Mouse (Mus musculus) heart, adult 11 months (tissue): ENCODE data around the gene Sytl2.

Experiments
- DNase-seq: peaks from one replicate; pipeline ENCODE4 v3.0.0; 2022

Sytl2 gene

GRCm38 (mm10) chr7:90372804-90373203 is 70.8 kb downstream of the Sytl2 start:
- peak; percentile 90 for DNase-seq

DNA sequence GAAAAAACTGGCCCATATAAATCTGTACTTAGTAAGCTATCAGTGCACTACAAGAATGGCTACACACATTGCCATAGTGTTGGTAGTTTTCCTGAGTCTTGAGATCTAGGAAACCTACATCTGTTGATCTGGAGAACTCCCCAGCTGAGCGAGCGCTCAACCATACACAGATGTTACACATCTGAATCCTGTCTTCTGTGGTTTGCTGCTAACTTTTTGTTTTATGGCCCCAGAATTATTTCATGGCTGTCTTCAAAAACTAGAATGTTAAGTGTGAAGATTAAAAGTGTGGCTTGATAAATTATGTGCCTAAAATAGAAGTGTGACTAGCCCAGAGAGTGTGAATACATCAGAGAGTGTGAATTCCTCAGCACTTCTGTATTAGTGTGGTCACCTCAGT is 82.4 kb downstream of the Sytl2 start:
- DNase-seq, result no peak

- peak; percentile 87 for DNase-seq
Measured at GRCm38 (mm10) chr7:90386885-90387459, 84.9 kb downstream of the Sytl2 start.

DNA sequence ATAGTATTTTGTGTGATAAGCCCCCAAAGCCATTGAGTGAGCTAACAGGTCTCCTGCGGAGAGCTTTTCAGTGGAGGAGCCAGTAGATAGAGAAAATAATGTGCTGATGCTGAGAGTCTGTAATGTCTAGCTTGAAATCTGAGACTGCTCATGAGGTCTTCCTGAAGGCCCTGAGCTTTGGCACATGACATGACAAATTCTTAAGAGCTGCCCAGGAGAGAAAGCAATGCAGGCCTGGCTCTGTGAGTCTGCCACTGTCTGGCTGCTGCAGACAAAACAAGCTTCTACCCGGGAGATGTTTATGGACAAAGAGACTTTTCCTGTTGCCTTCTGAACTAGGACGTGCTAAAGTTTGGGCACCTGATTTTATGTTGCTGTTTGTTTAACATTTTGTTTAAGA is 87.7 kb downstream of the Sytl2 start:
- no peak for DNase-seq

GRCm38 (mm10) chr7:90395073-90395472 is 93.0 kb downstream of the Sytl2 start:
- no peak for DNase-seq

DNA sequence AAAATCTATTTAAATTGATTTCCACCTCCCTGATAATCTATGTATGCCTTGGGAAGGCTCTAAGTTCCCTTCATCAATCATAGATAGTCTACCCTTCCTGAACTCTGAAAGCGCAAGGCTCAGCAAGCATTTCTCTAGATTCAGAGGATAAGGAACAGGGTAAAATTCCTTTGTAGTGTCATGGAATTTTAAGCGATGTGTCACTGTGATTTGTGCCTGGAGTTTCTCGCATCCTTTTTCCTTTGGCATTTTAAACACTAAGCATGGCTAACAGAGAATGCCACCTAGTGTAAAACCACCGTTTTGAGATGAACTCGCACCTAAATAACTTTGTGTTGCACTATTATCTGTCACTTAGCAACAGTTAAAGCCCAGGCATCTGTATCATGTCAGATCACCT is 93.9 kb downstream of the Sytl2 start:
- DNase-seq, result no peak

DNA sequence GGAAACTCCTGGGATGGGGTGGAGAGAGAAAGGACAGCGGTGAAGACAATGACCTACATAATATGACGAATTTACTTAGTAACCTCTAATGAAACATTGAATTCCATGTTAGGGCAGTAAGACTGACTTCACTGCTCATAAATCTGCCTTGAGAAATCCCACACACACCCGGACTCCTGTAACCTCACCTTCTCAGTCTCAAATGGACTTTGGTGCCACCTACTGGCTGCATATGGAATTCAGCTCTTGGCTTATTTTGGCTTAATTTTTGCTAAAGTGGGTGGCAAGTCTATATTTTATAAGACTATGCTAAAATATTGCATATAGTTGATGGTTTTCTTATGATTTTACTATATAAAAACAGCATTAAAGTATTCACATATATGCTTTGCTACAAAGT is 107.9 kb downstream of the Sytl2 start:
- DNase-seq, result no peak

DNA sequence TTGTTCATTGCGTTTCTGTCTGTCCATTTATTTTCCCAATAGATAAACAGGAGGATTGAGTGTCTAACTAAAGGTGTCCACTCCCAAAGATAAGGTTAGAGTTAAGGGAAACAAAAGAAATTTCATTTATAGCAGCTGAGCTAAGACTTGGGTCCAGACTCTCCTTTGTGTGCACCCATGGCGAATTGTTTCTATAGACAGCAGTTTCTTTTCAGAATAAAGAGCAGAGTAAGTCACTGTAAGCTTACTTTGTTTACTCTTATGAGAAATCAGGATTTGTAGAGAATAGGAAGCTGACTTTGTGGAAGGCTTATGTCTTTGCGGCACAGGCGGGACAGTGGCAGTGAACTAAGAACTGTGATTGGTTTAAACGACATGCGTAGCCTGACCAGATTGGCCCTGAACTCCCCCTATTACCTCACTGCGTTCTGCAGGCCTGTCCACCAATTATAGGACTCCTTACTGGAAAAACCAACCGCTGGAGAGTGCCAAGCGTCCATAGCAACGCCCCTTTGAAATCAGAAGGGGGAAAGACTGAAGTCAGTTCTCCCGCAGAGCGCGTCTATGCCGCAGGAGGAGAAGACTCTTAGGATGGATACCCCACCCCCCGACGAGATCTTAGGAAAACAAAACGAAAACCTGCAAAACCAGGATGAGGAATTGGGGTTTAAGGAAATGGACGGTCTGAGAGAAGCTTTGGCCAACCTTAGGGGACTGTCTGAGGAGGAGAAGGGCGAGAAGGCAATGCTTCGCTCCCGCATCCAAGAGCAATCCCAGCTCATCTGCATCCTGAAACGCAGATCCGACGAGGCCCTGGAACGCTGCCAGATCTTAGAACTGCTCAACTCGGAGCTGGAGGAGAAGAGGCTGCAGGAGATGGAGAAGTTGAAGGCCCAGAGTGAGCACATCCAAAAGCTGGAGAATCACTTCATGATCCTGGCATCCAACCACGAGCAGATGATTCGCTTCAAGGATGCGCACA is 124.3 kb downstream of the Sytl2 start, which contains the start of gene Ccdc89:
Ccdc89 (plus strand) TSS at position 558 of the 982 bp plus-strand sequence.
- DNase-seq, result peak; percentile 99

DNA sequence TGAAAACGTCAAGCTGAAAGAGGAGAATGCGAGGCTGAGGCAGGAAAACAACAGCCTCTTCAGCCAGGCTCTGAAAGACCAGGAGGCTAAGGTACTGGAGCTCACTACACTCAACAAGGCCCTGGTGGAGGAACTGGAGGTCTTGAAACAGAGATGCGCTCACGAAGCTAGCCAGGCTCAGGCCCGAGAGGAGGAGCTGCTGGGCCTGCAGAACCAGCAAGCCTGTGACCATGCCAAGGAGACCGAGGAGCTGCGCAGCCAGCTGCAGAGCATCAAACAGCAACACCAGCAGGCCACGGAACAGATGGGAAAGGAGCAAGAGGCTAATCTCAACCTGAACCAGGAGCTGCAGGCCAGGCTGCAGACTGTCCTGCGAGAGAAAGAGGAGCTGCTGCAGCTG is 125.0 kb downstream of the Sytl2 start:
- peak; percentile 95 for DNase-seq

DNA sequence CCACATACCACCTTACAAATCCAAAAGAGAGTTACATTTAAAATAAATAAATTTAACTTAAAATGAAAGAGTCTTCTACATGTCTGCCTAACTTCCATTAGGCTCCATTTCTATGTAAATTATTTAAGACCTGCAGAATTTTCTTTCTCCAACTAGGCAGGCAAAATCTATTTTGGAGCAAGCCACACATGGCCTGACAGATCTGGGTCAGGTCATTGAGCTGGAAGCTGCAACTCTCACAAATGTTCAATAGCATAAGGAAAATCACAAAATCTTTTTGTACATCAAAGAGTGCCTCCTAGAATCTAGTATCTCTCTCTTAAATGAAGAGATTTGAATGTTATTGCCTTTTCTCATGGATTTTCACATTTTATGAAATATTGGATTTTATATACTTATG is 130.2 kb downstream of the Sytl2 start:
- no peak for DNase-seq

DNA sequence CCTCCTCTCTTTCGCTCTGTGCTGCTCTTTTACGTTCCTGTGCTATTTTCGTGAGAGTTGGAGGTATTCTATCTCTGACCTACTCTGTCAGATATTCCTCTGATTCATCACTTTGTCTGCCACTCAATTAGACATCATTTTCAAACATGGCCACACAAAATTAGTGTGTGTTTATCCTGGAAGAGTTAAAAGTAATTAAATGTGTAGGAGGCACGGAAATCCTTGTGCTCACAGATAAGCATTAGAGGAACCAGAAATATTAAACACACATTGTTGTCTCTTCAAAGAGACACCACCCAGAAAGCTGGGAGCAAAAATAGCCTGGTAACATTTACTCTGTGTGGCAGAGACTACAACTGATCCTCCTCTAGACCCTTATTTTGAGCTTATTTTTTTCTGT is 138.0 kb downstream of the Sytl2 start:
- no peak for DNase-seq

GRCm38 (mm10) chr7:90442070-90442469 is 140.0 kb downstream of the Sytl2 start:
- no peak for DNase-seq

DNA sequence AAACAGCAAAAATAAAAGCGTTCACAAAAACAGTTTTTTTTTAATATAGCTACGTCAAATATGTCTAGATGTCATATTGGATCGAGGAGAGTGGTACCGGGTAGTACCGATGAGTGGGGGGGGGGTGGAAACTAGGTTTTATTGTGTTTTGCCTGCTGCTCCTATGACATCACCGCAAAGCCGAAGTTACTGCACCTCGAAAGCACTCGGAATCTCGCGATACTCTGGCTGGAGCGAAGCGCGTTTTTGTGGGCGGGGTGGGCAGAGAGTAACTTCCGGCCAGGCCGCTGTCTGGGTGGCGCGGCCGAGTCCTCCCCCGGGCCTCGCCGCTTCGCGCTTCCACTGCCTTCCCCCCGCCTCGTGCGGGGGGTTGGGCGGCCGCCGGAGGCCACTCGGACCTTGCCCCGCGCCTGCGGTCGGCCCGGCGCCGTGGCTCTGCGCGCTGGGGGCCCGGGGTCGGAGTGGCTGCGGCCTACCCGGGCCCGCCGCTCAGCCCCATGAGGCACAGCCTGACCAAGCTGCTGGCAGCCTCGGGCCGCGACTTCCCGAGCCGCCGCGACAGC is 140.5 kb downstream of the Sytl2 start, which contains the start of gene Crebzf:
Crebzf (plus strand) TSS at position 212 of the 563 bp plus-strand sequence.
- peak; percentile 100 for DNase-seq

DNA sequence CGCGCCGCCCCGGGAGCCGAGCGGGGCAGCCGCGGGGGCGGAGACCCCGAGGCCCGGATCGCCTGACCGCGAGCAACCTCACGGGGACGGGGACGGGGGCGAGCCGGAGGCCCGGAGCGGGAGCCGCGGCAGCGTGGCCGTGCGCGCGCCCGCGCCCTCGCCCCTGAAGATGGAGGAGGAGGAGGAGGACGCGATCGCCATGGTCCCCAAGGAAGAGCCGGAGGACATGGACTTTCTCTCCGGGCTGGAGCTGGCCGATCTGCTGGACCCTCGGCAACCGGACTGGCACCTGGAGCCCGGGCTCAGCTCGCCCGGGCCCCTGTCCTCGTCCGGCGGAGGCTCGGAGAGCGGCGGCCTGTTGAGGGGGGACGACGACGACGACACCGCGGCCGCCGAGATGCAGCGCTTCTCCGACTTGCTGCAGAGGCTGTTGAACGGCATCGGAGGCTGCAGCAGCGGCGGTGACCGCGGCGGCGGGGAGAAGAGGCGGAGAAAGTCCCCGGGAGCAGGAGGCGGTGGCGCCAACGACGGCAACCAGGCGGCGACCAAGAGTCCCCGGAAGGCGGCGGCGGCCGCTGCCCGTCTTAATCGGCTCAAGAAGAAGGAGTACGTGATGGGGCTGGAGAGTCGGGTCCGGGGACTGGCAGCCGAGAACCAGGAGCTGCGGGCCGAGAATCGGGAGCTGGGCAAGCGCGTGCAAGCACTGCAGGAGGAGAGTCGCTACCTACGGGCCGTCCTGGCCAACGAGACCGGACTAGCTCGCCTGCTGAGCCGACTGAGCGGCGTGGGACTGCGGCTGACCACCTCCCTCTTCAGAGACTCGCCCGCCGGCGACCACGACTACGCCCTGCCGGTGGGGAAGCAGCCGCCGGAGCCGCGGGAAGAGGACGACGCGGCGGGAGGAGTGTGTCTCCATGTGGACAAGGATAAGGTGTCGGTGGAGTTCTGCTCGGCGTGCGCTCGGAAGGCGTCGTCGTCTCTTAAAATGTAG is 141.3 kb downstream of the Sytl2 start:
- peak; percentile 98 for DNase-seq

- peak; percentile 84 for DNase-seq
Measured at GRCm38 (mm10) chr7:90444206-90444605, 142.2 kb downstream of the Sytl2 start.

GRCm38 (mm10) chr7:90456149-90456844 is 154.2 kb downstream of the Sytl2 start:
- peak; percentile 77 for DNase-seq

DNA sequence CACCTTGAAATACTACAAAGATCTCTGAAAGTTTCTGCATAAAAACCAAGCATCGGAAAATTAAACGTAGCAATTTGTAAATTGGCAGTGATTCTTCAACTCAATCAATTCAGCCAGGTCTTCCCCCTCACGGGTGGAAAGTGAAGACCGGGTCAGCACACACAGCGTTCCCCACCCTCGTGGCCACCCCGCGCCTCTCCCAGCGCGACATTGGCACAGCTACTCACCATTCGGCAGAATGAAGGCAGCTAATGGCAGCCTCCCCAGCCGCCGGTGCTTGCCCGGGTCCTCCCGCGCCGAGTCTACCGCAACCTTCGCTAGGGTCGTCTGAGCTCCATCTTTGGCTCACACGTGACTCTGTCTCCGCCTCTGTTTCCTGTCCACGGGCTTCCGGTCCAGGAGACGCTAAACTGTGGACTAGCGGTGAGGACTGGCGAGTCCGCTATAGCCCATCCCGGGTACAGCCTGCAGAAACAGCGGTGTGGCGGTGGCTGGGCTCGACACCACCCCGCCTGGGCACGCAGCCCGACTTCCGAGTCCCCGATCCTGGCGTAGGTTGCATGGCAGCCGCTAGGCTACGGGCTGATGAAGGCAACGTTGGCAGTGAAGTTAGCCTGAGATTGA is 154.9 kb downstream of the Sytl2 start, which contains the start of gene Tmem126a:
Tmem126a (minus strand) TSS at position 385 of the 624 bp plus-strand sequence.
- peak; percentile 99 for DNase-seq

- DNase-seq, result peak; percentile 89
Measured at GRCm38 (mm10) chr7:90457517-90457916, 155.5 kb downstream of the Sytl2 start.
